Mouse (Mus musculus): ENCODE measurements around the gene Gm20604.

Gene Gm20604

DNA sequence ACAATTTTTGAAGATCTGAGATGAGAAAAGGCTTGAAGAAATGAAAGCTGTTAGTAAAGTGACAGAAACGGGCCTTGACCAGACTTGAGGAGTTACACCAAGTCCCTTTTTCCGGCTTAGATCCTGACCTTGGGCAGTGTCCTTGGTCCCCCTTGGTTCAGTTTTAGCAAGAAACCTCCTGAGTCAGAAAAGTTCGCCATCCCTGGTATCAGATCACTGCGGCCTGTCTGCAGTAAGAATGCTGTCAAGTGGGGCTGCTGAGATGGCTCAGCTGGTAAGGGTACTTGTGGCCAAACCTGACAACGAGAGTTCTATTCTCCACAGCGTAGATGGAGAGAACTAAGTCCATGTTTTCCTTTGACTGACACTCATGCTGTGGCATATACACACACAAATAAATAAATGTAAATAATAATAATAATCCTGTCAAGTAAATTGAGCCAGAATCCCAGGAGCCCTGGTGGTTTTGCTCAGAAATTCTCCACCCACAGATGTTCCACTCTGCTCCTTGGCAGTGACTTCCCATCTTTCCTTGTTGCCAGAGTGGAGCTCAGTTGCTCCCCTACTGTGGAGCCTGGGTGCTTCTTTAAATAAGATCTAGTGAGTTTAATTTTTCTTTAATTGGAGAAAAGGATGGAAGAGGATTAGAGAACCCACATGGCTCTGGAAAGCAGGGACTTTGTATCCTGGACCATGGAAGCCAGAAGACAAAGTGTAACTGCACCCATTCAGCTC, 52.4 kb downstream of the Gm20604 start:
- DNase-seq (ENCODE audit: low read depth): no peak

DNA sequence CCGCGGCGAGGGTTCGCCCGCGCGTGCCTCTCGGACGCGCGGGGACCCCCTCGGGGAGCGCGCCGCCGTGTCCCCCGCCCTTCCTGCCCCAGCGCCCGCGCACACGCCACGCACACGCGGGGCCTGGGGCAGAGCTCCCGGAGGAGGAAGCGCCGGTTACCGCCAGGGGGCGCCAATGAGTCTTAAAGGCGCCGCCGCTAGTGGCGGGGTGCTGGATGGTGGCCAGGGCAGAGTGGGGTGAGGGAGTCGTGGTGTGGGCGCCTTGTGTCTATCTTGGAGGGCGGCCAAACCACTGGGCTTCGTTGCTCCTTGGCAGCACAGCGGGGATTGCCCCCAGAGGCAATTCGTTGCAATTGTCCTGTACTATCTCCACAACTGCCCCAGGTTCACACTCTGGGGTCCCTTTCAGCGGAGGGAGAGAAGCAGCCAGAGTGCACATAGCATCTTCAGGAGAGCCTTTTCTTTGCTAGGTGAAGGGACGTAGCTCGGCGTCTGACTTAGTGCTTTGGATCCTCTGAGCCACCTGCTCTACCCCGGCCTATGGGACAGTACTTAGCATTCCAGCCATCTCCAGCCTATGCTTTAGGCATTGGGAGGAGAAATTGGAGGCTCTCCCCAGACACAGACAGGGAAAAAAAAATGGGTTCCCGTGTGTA, 53.1 kb downstream of the Gm20604 start:
- no peak for DNase-seq (ENCODE audit: low read depth)

DNA sequence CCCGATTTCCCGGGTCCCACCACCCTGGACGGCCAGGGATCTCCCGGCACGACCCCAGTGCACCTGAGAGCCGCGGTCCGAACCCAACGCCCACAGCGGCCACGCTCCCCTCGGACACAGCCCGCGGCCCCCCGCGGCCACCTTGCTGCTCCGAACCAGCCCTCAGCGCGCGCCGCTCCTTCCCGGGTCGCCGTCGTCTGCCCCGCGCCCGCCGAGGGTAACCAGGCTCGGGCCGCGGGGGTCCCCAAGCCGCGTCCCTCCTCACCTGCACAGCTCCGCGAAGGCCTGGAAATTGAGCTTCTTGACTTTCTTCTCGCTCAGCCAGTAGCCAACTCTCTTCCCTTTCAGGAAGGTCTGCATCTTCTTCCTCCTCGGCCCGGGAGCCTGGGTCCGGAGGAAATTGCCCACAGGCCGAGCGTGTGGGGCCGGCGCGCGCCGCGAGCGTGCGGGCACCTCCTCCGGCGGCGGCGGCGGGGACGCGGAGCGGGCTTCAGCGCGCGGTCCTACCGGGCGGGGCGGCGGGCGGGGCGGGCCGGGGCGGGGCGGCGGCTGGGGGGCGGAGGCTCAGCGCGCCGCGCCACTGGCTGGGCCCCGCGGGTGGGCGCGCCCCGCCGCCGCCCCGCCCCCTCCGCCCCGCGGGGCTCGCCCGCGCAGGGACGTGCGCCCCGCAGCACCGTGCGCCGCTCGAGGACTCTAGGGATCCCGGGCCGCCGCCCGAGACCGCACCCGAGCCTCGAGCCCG, 53.8 kb downstream of the Gm20604 start, which contains the start of gene Itpk1:
Itpk1 (minus strand) TSS at position 474 of the 742 bp plus-strand sequence.
- DNase-seq (ENCODE audit: low read depth): no peak

DNA sequence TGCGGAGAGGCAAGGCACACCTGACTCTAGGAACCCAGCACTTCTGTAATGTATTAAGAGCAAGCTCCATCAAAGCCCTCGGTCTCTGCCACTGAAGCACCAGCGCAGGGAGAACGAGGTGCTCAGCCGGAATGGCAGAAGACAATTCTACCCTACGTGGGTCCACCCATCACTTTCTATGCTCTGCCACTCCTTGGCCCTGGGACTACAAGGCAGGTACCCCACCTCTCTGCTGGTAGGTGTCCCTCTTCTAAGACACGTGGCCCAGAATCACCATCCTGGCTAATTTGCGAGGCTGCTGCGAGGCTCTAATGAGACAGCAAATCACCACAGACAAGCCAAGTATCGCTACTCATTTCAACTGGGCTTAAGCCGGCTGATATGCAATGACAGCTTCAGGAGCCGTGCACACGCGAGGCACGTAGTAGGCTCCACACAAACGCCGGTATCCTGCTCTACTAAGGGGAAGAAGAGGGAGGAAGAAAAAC, 54.5 kb downstream of the Gm20604 start:
- DNase-seq (ENCODE audit: low read depth): no peak

DNA sequence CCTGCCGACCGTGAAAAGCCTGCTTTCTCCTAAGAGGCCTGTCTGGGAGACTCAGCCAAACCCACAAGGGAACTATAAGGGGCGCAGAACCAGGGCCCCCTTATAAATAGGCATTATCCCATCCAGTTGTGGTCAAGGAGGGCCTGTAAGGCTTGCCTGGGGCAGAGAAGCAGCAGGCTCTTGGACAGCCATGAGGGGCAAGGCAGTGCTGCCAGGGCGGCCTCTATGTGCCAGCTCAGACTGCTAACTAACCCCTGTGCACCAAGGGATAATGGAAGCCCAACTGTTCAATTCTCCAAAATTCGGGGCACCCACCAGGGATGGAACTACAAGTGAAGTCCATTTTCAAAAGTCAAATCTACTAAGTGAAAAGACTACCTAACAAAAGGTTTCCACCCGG, 55.0 kb downstream of the Gm20604 start:
- DNase-seq (ENCODE audit: low read depth): no peak

DNA sequence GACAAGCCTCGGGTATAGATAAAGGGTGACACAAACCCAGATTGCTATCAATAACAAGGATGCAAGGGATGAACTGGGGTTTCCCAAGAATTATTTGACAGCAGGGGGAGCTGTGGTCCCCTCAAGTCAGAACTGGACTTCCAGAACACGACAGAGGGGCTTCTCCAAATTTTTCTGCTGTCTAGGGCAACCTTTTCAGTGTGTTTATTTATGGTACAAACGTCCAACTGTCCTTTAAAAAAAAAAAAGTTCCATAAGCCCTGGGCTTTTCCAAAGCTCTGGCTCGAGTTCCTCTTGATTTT, 55.4 kb downstream of the Gm20604 start:
- DNase-seq (ENCODE audit: low read depth): no peak

DNA sequence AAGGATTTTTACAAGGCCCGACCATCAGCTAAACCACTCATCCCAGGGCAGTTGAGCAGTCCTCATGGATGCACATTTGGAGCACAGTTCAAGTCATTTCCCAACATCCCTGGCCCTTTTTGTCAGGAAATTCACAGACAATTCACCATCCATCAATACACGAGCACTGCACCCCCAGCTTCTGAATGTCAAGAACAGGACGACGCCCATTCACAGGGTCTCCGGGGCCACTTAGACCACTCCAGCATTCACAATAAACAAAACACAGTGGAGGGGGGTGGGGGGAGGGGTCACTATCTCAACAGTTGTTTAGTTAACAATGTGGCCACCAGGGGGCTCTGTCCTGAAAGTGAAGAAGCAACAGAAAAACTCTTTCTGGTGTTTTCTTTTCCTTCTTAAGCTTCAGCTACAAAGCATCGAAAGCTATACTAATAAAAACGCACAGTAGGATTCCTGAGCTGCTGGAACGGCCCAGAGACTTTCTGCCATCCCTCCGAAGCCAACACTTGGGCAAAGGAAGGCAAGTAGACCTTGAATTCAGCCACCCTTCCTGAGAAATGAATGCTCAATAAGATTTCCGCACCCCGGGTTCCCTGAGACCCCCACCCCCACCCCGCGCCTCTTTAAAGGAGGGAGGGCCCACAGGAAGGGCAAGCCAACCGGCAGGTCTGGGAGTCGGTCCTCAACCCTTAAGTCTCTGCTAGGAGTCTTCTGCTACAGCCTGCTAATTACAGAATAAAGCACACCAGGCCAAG, 55.9 kb downstream of the Gm20604 start:
- DNase-seq (ENCODE audit: low read depth): no peak

DNA sequence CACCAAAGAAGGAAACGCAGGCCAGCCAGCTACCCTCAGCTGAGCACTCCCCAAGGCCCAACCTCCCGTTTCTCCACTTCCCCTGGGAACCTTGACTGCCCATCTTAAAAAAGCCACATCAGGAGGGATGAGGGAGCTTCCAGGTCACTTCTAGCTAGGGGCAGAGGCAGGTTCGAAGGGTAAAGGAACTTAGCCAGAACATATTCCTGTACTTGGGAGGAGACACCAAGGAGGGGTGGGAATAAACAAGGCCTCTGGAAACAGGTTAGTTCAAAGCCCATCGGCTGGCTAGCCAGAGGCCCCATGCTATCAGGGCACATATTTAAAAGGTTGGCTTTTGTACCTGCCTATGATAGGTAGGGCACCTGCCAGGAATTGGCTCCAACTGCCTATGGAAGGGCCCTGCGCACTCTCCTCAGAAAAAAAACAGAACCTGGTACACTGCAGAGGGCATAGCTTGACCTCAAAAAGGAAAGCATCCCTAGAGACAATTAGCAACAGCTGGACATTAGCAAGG, 56.7 kb downstream of the Gm20604 start:
- no peak for DNase-seq (ENCODE audit: low read depth)

DNA sequence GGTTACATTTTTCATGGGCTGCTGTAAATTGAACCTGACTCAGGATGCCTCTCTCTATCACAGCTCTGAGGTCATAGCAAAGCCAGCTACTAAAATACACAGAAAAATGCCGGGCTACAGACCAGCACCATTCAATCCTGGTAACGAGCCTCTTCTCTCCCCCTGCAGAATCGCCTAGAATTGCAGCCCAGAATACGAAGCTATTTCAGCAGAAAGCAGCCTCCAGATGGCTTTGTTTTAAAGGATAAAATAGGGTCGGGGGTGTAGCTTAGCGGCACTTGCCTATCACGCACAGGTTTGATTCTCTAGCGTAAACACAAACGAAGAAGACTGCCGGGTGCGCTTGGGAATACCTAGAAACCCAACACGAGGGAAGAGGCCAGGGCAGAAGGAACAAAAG, 58.0 kb downstream of the Gm20604 start:
- no peak for DNase-seq (ENCODE audit: low read depth)

DNA sequence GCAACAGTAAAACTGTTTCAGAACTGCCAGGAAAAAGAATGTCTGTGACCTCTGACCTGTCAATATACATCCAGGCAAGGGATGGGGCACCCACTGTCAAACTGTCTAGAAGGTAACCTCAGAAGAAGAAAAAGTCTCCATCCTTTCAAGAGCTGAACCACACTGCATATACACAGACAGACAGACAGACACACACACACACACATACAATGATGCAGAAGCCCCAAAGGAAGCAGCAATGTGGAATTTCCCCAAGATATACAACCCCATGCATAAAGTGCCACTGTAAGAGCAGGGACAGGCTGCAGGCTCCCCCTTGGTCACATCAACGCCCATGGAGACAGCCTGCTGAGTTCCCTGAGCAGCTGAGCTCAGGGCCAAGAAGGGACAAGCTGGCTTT, 59.3 kb downstream of the Gm20604 start:
- no peak for DNase-seq (ENCODE audit: low read depth)

DNA sequence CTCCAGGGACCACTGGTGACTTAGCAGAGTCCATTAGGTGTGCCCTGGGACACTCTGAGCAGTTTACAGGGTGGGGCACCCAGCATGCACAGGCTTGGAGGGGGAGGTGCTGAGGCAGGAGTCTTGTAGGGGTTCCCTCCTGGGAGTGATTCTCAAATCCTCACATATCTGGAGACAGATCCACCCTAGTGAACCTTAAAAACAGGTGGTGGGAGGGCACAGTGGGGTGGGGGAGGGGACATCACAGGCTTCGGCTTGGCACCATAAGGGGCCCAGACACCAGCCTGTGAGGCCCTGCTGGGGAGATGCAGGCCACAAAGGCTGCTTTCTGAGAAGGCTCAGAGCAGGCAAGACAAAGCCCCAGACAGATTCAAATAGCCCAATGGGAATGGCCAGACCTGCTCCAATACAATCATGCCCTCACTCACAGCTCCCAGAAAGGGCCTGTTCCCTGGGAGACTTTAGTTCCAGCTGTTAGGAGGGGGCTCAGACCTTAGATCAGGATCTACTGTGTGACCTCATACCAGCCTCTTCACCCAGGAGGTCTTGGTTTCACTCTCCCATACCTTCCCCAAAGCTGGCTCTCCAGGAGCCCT, 60.3 kb downstream of the Gm20604 start:
- no peak for DNase-seq (ENCODE audit: low read depth)

DNA sequence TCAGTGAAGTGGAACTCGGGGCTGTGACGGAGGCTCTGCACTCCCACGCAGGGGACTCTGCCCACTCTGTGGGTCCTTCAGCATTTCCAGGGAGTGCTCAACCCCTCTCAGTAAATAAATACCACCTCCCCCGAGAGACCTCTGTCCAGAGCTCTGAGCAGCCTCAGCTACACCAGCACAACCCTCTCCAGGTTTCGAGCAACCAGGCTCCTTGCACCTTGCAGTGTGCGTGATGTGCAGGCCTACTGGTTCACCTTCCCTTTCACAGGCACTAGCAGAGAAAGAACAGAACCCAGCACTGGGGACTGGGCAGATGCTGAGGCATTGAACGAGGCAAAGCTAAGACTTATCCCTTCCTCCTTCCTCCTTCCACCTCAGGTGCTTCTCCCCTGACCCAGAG, 61.1 kb downstream of the Gm20604 start:
- DNase-seq (ENCODE audit: low read depth): no peak

DNA sequence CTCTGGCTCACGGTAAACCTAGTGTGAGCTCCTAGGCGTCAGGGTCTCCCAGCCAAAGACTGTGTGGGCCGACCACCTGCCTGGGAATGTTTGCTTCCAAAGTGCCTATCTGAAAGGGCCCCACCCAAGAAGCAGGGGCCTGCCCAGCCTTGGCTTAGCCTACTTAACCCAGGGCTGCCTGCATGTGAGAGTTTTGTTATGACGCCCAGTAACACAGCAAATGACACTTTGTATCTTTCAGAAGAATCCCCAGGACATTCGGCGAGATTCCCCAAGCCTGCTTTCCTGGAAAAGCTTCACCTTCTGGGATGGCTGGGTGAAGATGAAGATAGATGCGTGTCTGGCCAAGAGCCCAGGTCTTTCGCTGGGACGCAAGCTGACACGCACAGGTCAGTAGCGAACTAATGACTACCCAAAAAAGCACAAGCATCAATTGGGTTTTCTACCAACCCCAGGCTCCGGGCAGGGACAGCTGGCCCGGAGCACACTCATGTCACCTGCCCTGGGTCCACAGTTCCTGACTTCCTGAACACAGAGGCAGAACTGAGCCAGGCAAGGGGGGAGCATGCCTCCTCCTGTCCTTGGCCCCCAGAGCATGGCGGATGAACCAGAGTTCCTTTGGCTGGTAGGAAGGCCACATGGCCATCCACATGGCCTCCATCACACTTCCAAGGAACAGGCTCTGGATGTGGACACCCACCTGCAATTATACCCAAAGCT, 61.7 kb downstream of the Gm20604 start:
- no peak for DNase-seq (ENCODE audit: low read depth)

DNA sequence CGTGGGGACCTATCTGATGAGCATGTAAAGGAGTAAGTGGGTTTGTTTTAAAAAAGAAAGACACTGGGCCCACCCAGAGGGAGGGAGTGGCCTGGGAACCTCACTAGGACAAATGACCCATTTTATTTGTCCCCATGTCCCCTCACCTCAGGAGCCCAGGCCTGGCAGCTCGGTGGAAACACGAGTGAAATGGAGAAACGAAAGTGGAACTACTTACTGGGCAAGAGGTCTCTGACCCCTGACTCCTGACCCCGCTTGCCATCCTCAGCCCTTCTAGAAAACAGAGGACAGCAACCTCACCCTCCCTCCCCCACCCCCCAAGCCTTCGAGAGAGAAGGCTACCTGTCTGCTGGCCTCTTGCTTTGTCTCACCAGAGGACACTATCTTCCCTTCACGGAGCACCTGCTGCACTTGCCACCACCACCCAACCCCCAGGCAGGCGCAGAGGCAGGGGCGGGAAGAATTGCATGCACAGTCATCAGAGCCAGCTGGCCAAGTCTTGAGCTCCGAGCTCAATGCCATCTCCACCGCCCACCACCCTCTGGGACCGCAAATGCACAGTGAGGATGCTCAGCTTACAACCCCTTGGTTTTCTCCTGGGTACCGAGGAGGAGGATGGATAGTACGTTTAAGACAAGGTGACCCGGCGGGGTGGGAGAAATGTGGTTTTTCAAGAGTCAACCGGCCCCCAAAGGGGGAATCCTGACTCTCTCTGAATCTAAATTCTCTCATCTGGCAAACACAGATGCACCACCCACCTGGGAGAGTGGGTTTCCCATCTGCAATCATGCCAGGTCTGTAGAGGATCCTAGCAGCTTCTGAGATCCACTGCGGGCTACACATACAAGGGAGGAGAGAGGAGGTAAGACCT, 62.9 kb downstream of the Gm20604 start:
- no peak for DNase-seq (ENCODE audit: low read depth)

DNA sequence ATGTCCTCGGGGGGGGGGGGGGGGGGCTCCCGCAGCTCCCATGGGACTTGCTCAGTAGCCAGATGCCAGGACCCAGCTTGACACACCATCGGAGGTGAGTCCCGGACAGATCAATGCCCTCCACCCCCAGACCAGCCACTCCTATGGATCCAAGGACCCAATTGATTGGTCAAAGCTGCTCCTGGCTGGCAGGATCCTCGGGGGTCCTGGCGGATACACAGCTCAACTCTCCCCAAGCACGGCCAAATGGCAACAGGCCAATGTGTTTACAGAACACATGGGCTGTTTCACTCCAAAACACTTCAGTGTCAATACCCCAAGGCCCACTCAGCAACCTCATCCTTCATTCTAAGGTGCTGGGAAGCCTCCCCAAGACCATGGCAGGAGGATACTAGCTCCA, 66.7 kb downstream of the Gm20604 start:
- no peak for DNase-seq (ENCODE audit: low read depth)

All from fibroblast of lung, adult 2 months (primary cell).